ENCODE assay signal across 8 mouse cellular contexts in the genomic region with DNA sequence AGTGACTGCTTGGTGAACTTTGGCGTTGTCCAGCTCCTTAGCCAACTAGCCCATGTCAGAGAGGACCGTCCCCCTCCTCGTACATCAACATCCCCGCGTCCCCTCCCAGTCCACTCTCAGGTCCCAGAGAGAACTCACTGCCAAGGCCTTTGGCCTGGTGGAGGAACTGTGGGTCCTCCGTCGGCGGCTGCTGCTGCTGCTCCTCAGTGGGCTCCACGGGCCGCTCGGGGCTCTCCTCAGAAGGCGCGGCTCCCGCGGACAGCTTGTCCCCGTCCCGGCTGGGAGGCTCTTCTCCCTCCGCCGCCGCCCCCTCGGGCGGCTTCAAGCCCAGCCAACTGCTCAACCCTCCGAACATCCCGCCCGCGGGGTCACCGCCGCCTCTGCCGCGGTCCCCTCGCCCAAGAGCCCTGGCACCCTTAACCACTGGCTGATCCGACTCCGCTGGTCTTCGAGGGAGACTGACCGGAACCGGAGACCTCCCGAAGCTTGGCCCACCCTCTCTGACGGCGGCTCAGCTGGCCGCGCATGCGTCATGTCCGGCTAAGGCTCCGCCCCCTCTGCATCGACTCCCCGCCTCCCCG. TPM values are rescaled to one million over a fixed set of nuclear protein-coding genes. Genes with fewer than 3 reads are reported as not detected.
DNase-seq lines count a peak whose midpoint lies in the region; ATAC-seq and TF ChIP-seq lines count a peak whose summit lies in the region.

A gene (minus strand): TSS at position 517 of the 581 bp plus-strand sequence.

- TF ChIP-seq CTCF in hindbrain, postnatal 0 days (IDR thresholded peaks at IDR 0.05; ENCODE audit: low read depth), result no peak

- peak within 1 kb of the TSS; percentile 64; the same call in 1 of the 2 replicates for H3K27ac ChIP-seq in hindbrain, postnatal 0 days

- peak within 1 kb of the TSS; percentile 55 for H3K4me2 ChIP-seq in hindbrain, postnatal 0 days (ENCODE audit: low read depth, low read length)

- DNase-seq in gastrocnemius, adult 8-10 months (ENCODE audit: low spot score in 2 of 2), result peak; percentile 69
- DNase-seq in hindbrain, postnatal 0 days (ENCODE audit: low spot score), result peak; percentile 90
- peak; percentile 44 to 49 for DNase-seq in left cerebral cortex, adult 8-10 months (ENCODE audit: low spot score in 2 of 2)
- DNase-seq in right cerebral cortex, adult 18-20 months, result peak; percentile 80
- peak; percentile 60 for DNase-seq in urinary bladder, adult 2 months (ENCODE audit: low spot score)

- no peaks in the 10 kb centered on the region for H3K9me3 ChIP-seq in hindbrain, postnatal 0 days (ENCODE audit: low read length)

- peak within 1 kb of the TSS; percentile 60 for H3K4me3 ChIP-seq in hindbrain, postnatal 0 days (ENCODE audit: low read length)

- ATAC-seq in activated CD4-positive, CD25-positive, alpha-beta regulatory T cell, adult 4 months, result peak; percentile 82
- ATAC-seq in common myeloid progenitor, adult 5-6 weeks (replicated peaks; ENCODE audit: low read depth, poor library complexity, severe bottlenecking), result peak; percentile 99
- peak; percentile 97 for ATAC-seq in hindbrain, postnatal 0 days
- ATAC-seq in megakaryocyte, adult 5-6 weeks (ENCODE audit: poor library complexity, severe bottlenecking), result peak; percentile 99

- no peaks in the 10 kb centered on the region for H3K36me3 ChIP-seq in hindbrain, postnatal 0 days (ENCODE audit: insufficient read depth, low read length)

- H3K9ac ChIP-seq in hindbrain, postnatal 0 days (replicated peaks; ENCODE audit: low read length), result peak within 1 kb of the TSS; percentile 69

- no peaks in the 10 kb centered on the region for H3K4me1 ChIP-seq in hindbrain, postnatal 0 days (ENCODE audit: insufficient read depth, low read length)

- no peaks in the 10 kb centered on the region for H3K27me3 ChIP-seq in hindbrain, postnatal 0 days (ENCODE audit: insufficient read depth, low read length)

- 20% methylated on average over 40 of the region's 47 CpGs for WGBS in hindbrain, postnatal 0 days

RNA-seq across cellular contexts. Expression of the gene that starts here (rescaled TPM):
- polyA plus RNA-seq in activated CD4-positive, CD25-positive, alpha-beta regulatory T cell, adult 4 months (2017; shearing (Covaris generic)), result 10 to 100 TPM; 15.3 to 16.9 TPM
- 39.1 and 46.0 TPM in 2 replicates for total RNA-seq in common myeloid progenitor, adult 5-6 weeks (2017)
- total RNA-seq in gastrocnemius, adult 8-10 months (2022), result 10 to 100 TPM; 21.8 to 30.5 (median 24.9) TPM
- total RNA-seq in hindbrain, postnatal 0 days (2014; rRNA removed), result 23.4 and 30.6 TPM in 2 replicates
- 40.0 and 40.6 TPM in 2 replicates for polyA plus RNA-seq in hindbrain, postnatal 0 days (2015; fragmentation: Nextera tagmentation; extraction: Ambion mirVana)
- total RNA-seq in left cerebral cortex, adult 8-10 months (2022), result 10 to 100 TPM; 22.2 to 27.2 (median 25.4) TPM
- 50.8 and 54.7 TPM in 2 replicates for total RNA-seq in megakaryocyte, adult 5-6 weeks (2015)
- total RNA-seq in megakaryocyte, adult 5-6 weeks (2017), result 73.8 and 79.4 TPM in 2 replicates
- 50.7 and 54.2 TPM in 2 replicates for polyA plus RNA-seq in urinary bladder, adult 2 months (2012; rRNA removed)

Comparison
In these comparisons a context has a peak if more than half of its experiments do, and no peak if none do; other contexts are left out.
1. Peak in every context shown above with its lines: DNase-seq, ATAC-seq, H3K4me3 ChIP-seq and H3K27ac ChIP-seq.